Mouse (Mus musculus): ENCODE results near the gene C3. TPM values are rescaled to one million over a fixed set of nuclear protein-coding genes. Genes with fewer than 3 reads are reported as not detected.

Gene C3
- polyA plus RNA-seq, 1 experiment from 2014 or later: 0.82 TPM

GRCm38 (mm10) chr17:57166800-57167791 is 60.8 kb downstream of the C3 start:
- H3K4me2 ChIP-seq (ENCODE audit: low read depth, low read length): no peak overlapping the region
- H3K9me3 ChIP-seq (ENCODE audit: control insufficient read depth, low read length): no peaks in the 10 kb centered on the region
- no peaks in the 10 kb centered on the region for H3K27me3 ChIP-seq (ENCODE audit: control insufficient read depth, insufficient read depth, low read length)
- no peaks in the 10 kb centered on the region for H3K36me3 ChIP-seq (ENCODE audit: control insufficient read depth, insufficient read depth, low read length)
- no peak overlapping the region for H3K27ac ChIP-seq (ENCODE audit: low read depth, low read length)
- H3K4me3 ChIP-seq (ENCODE audit: low read depth, low read length): no peak overlapping the region
- 12% methylated on average over 11 of the region's 11 CpGs for WGBS
- no peaks in the 10 kb centered on the region for H3K4me1 ChIP-seq (ENCODE audit: control insufficient read depth, insufficient read depth, low read length)
- ATAC-seq (ENCODE audit: low read depth): peak; percentile 88
- H3K9ac ChIP-seq (replicated peaks; ENCODE audit: low read depth, low read length): no peak overlapping the region

Small RNA genes lying within 50 kb of the gene (microRNA-seq; reads per million reads assigned to microRNA genes)
- not detected for gene Mir6978

Other genes with a start within 250 kb of the C3 start
- not detected in 2 replicates for gene Acer1, start 246.0 kb downstream of the C3 start, polyA plus RNA-seq (2014; fragmentation: Nextera tagmentation; extraction: Ambion mirVana)
- 167 and 195 TPM in 2 replicates for gene Clpp, start 237.8 kb downstream of the C3 start, polyA plus RNA-seq (2014; fragmentation: Nextera tagmentation; extraction: Ambion mirVana)
- gene Alkbh7, start 230.8 kb downstream of the C3 start, polyA plus RNA-seq (2014; fragmentation: Nextera tagmentation; extraction: Ambion mirVana): 48.6 and 60.2 TPM in 2 replicates
- not detected in 2 replicates for gene Pspn, start 228.1 kb downstream of the C3 start, polyA plus RNA-seq (2014; fragmentation: Nextera tagmentation; extraction: Ambion mirVana)
- 65.7 and 69.6 TPM in 2 replicates for gene Gtf2f1, start 216.8 kb downstream of the C3 start, polyA plus RNA-seq (2014; fragmentation: Nextera tagmentation; extraction: Ambion mirVana)
- gene Gm17949, start 216.7 kb downstream of the C3 start, polyA plus RNA-seq (2014; fragmentation: Nextera tagmentation; extraction: Ambion mirVana): 0.37 and 0.63 TPM in 2 replicates
- 32.1 and 36.8 TPM in 2 replicates for gene Khsrp, start 196.6 kb downstream of the C3 start, polyA plus RNA-seq (2014; fragmentation: Nextera tagmentation; extraction: Ambion mirVana)
- not detected in 2 replicates for gene Slc25a41, start 186.5 kb downstream of the C3 start, polyA plus RNA-seq (2014; fragmentation: Nextera tagmentation; extraction: Ambion mirVana)
- 1.1 and 1.2 TPM in 2 replicates for gene Crb3, start 169.0 kb downstream of the C3 start, polyA plus RNA-seq (2014; fragmentation: Nextera tagmentation; extraction: Ambion mirVana)
- gene Slc25a23, start 168.3 kb downstream of the C3 start, polyA plus RNA-seq (2014; fragmentation: Nextera tagmentation; extraction: Ambion mirVana): 37.2 and 48.9 TPM in 2 replicates
- 3.2 and 4.3 TPM in 2 replicates for gene Dennd1c, start 149.6 kb downstream of the C3 start, polyA plus RNA-seq (2014; fragmentation: Nextera tagmentation; extraction: Ambion mirVana)
- gene Tubb4a, start 140.4 kb downstream of the C3 start, polyA plus RNA-seq (2014; fragmentation: Nextera tagmentation; extraction: Ambion mirVana): 347 and 373 TPM in 2 replicates
- gene Tnfsf9, start 122.8 kb downstream of the C3 start, polyA plus RNA-seq (2014; fragmentation: Nextera tagmentation; extraction: Ambion mirVana): 4.8 and 8.4 TPM in 2 replicates
- 0.44 and 2.3 TPM in 2 replicates for gene Cd70, start 78.4 kb downstream of the C3 start, polyA plus RNA-seq (2014; fragmentation: Nextera tagmentation; extraction: Ambion mirVana)
- gene Tnfsf14, start 34.0 kb downstream of the C3 start, polyA plus RNA-seq (2014; fragmentation: Nextera tagmentation; extraction: Ambion mirVana): not detected in 2 replicates
- gene Gpr108, start 20.3 kb upstream of the C3 start, polyA plus RNA-seq (2014; fragmentation: Nextera tagmentation; extraction: Ambion mirVana): 23.1 and 24.9 TPM in 2 replicates
- 5.4 and 9.0 TPM in 2 replicates for gene Trip10, start 21.3 kb upstream of the C3 start, polyA plus RNA-seq (2014; fragmentation: Nextera tagmentation; extraction: Ambion mirVana)
- 1.1 and 1.7 TPM in 2 replicates for gene Vav1, start 51.0 kb upstream of the C3 start, polyA plus RNA-seq (2014; fragmentation: Nextera tagmentation; extraction: Ambion mirVana)
- gene Adgre1, start 130.6 kb upstream of the C3 start, polyA plus RNA-seq (2014; fragmentation: Nextera tagmentation; extraction: Ambion mirVana): 2.3 and 6.1 TPM in 2 replicates